Mouse (Mus musculus) erythroblast, embryonic 14.5 days (primary cell): ENCODE results near the gene Rbfox2.

ENCODE experiments used
- GATA1 ChIP-seq: IDR thresholded peaks from 2 replicates; pipeline ENCODE4 v1.6.1; 2012; ENCODE audit warnings: low read length, inconsistent platforms, mixed read lengths
- TAL1 ChIP-seq: IDR thresholded peaks from 3 replicates; pipeline ENCODE4 v1.6.1; 2012; ENCODE audit warnings: low read length, inconsistent platforms, mixed read lengths

- TF ChIP-seq GATA1 (no peak), TAL1 (no peak)
Observed at GRCm38 (mm10) chr15:77069019-77069418, 237.8 kb downstream of the Rbfox2 start.
